Mouse (Mus musculus) gastrocnemius, postnatal 36 days (tissue): ENCODE results near the gene Tjp2. TPM values are rescaled to one million over a fixed set of nuclear protein-coding genes. Genes with fewer than 3 reads are reported as not detected.
"Not testable (repeated sequence)": the region's sequence is repeated elsewhere in the genome, so short reads cannot be mapped to it uniquely, and the experiment has no call there.

Source experiments
- DNase-seq, 2 experiments: peaks; one replicate each; pipeline ENCODE4 v3.0.0; 2022
- intact Hi-C: fragments of 180-260 bp; cut with DNase I; formaldehyde crosslinking; loops from one replicate; pipeline ENCODE4 v1.15.1; 2025
- long read RNA-seq, 2 experiments: library from polyadenylated mRNA; stranded (forward); transcript quantifications; one replicate each; pipeline ENCODE4 v2.0.0; 2021
- total RNA-seq, 2 experiments: library from RNA; stranded (reverse); gene quantifications; 2 replicates each; pipeline ENCODE4 v1.2.3; 2021

The Tjp2 gene
- 1 to 10 TPM; 3.5 to 3.7 TPM for total RNA-seq
- long read RNA-seq, experiment 1, partial matches to known transcripts: 0 of 3 reads
- long read RNA-seq, experiment 1, other reads (novel, unspliced or antisense): 3 of 3 reads
- long read RNA-seq, experiment 2, partial matches to known transcripts: 4 of 7 reads
- long read RNA-seq, experiment 2, other reads (novel, unspliced or antisense): 3 of 7 reads

GRCm38 (mm10) chr19:24224500-24225304, at the start of gene Tjp2:
Gene Tjp2, minus strand, starts transcription at chr19:24225030.
- intact Hi-C loops: loop anchor here (2.0 to 5.0 kb wide), 2 partner anchors 38 to 72 kb away; no protein-coding TSS in a partner anchor
- peak; percentile 33 to 43 for DNase-seq

DNA sequence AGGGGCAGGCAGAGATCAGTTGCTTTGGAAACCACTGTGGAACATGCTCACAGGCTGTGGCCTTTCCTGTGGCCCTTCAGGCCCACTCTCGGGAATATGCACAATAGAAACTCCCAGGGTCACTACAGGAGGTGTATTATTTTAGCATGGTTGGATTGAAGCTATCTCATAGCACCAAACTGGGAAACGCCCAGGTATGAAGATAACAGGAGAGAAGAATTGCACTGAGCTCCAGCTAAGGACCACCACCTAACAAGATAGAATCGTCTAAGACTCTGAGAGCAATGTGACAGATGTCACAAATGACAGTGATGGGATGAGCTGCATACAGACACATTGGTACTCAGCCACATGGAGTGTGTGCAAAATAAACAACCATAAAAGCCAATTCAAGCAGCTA, 49.5 kb upstream of the Tjp2 start:
- no peak for DNase-seq
- intact Hi-C loops: loop anchor here (5.0 kb wide), 1 partner anchor 412 kb away; no protein-coding TSS in a partner anchor

GRCm38 (mm10) chr19:24271746-24272426, 47.1 kb upstream of the Tjp2 start:
- intact Hi-C loops: loop anchor here (5.0 kb wide), 1 partner anchor 410 kb away; no protein-coding TSS in a partner anchor

DNA sequence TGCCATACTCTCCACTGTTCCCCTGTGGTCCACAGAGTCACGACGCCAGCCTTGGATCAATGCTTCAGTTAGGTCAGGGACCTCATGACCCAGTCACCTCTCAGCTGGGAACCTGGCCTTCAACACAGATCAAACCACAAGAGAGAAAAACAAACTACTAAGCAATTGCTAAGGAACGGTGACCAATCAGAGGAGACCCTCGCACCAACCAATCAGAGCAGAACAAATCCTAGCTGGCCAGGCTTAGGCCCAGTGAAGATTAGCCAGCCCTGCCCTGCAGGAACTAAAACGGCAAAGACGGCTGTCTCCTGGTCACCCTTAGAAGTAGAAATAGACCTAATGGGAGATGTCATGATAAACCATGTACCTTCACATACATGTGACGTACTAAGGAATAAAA, 46.5 kb upstream of the Tjp2 start:
- peak in 1 of 2 experiments; percentile 12 for DNase-seq
- intact Hi-C loops: loop anchor here (5.0 kb wide), 1 partner anchor 409 kb away; no protein-coding TSS in a partner anchor

More at GRCm38 (mm10) chr19:24271746-24272426, 47.1 kb upstream of the Tjp2 start:
- peak; percentile 60 to 67 for DNase-seq

DNA sequence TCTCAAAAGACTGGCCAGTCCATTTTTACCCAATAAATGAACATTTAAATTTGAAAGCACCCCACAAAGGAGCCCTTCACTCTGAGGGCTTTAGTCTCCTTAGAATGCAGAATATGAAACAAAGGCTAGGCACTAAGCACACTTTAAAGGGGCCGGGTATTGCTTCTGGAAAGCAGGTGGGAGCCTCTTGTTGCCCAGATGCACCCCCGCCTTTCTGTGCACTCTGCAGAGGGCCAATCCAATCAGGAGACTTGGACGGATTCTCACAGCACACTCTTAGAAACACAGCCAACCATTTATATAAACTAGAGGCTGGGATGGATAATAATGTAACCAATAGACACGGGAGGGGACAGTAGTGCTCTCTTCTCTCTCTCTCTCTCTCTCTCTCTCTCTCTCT, 43.7 kb upstream of the Tjp2 start:
- intact Hi-C loops: loop anchor here (5.0 kb wide), 1 partner anchor 116 kb away; no protein-coding TSS in a partner anchor
- no peak for DNase-seq

DNA sequence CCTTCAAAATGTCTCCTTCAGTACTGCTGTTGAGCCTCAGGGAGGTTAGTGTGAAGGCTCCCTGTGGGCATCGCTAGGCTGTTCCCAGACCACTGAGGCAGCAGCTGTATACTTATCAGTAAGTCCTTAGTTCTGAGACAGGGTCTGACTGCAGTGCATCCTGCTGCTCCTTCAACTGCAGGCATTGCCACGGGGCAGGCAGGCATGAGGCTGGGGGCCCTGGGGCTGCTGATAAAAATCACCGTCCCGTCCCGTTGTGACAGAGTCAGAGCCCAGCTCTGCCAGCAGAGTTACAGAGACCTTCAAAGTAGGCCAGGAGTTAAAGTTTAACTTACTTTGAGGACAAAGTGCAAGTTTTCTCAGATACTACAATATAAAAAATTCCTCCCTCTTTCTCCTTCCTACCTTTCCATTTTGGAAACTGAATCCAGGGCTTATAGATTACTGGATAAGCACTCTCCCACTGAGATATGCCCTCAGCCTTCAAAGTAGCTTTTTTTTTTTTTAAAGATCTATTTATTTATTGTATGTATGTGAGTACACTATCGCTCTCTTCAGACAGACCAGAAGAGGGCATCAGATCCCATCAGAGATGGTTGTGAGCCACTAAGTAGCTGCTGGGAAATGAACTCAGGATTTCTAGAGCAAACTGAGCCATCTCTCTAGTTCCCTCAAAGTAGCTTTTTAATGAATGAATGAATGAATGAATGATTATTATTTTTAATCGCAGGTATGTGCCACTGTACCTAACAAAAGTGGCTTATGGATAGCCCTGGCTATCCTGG, 41.4 kb upstream of the Tjp2 start:
- no peak for DNase-seq
- intact Hi-C loops: loop anchor here (5.0 kb wide), 1 partner anchor 114 kb away; no protein-coding TSS in a partner anchor

- DNase-seq: peak; percentile 47 to 63
- intact Hi-C loops: loop anchor here (5.0 kb wide), 2 partner anchors 38 to 113 kb away; partner anchors contain the start of gene Tjp2
Observed at GRCm38 (mm10) chr19:24264991-24265390, 40.2 kb upstream of the Tjp2 start.

- intact Hi-C loops: loop anchor here (5.0 kb wide), 1 partner anchor 35 kb away; the partner anchor contains the start of gene Tjp2
- DNase-seq: no peak
Observed at GRCm38 (mm10) chr19:24262736-24263135, 37.9 kb upstream of the Tjp2 start.

- intact Hi-C loops: loop anchor here (5.0 kb wide), 1 partner anchor 32 kb away; the partner anchor contains the start of gene Tjp2
- DNase-seq: no peak
Observed at GRCm38 (mm10) chr19:24259390-24260351, 34.8 kb upstream of the Tjp2 start.

GRCm38 (mm10) chr19:24258368-24258767, 33.5 kb upstream of the Tjp2 start:
- intact Hi-C loops: no loop called here
- no peak for DNase-seq

- no peak for DNase-seq
- intact Hi-C loops: no loop called here
Observed at GRCm38 (mm10) chr19:24257962-24258361, 33.1 kb upstream of the Tjp2 start.

DNA sequence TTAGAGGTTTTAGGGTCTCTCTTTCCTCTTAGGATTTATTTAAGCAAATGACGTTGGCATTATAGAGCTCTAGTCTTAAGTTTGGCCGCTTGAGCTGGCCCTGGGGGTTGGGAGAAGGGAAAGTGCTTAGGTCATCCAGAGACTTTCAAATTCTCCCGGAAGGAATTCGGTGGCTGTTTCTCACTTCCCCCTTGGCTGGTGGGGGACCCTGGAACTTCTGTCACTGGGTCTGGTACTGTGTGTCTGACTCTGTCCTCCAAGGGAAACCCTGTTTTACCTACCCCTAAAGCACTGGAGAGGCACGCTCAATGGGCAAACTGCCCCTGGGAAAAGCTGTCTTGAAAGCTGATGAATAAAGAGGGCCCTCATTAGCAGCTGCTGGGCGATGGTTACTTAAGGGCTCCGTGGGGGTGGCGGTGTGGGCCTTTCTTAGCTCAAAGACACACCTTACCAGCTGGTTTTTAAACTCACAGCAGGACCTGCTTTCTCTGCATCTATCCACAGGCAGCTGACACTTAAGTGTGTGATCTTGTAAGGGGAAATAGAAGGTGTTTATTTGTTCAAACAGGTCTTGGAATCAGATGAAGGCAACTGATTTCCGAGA, 28.9 kb upstream of the Tjp2 start:
- no peak for DNase-seq
- intact Hi-C loops: no loop called here

GRCm38 (mm10) chr19:24251869-24252268, 27.0 kb upstream of the Tjp2 start:
- intact Hi-C loops: no loop called here
- no peak for DNase-seq

DNA sequence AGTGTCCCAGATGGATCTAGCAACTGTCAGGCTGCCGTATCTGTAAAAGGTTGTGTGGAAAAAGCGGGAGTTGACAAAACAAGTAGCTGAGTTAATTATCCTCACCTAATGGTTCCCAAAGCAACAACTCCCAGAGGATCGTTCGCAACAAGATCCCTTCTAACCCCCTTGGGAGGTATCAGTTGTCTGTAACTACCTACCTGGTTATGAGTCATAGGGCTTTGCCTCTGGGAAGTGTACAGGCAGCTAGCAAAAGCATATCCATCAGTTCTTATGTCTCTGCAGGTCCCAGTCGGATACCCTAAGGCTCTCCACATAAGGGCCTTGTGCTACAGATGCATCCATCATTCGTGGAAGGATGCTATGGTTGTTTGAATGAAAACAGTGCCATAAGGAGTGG, 18.5 kb upstream of the Tjp2 start:
- intact Hi-C loops: no loop called here
- DNase-seq: no peak

GRCm38 (mm10) chr19:24241799-24242546, 17.1 kb upstream of the Tjp2 start:
- intact Hi-C loops: no loop called here
- no peak for DNase-seq

DNA sequence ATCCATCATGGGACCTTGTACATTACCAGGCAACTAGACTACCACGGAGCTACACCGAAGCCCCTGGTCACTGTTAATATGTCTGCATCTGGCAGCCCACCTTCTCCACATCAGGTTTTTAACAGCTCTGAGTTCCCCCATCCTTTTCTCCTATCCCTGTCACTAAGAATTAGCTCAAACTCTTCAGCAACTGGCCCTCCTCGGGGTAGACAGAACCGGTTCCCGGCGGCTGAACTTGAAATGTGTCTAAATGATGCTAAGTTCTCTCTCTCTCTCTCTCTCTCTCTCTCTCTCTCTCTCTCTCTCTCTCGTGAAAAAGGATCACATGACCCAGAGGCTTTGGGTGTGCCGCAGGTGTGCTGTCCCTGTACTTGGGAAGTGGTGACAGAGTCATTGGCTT, 16.4 kb upstream of the Tjp2 start:
- intact Hi-C loops: no loop called here
- DNase-seq: no peak

GRCm38 (mm10) chr19:24238011-24238410, 13.2 kb upstream of the Tjp2 start:
- DNase-seq: no peak
- intact Hi-C loops: no loop called here

- intact Hi-C loops, DNase-seq: not testable (repeated sequence)
Observed at GRCm38 (mm10) chr19:24232356-24232755, 7.5 kb upstream of the Tjp2 start.
